Mouse (Mus musculus) adrenal gland, postnatal 4 days (tissue): ENCODE measurements at regions not wholly inside any gene's neighbourhood (a gene's known extent, or its start where the extent isn't known, plus 50 kb on each side); places are given as distances from the start of the nearest gene placed in this dataset.

Experiments used
- DNase-seq, 2 experiments: peaks; one replicate each; pipeline ENCODE4 v3.0.0; 2021 to 2022; ENCODE audit warnings: low spot score in 2 of 2, mixed read lengths in 2 of 2

- DNase-seq = no peak
Observed at GRCm38 (mm10) chr16:58354551-58354950, 53.7 kb upstream of the Dcbld2 start.
